Mouse (Mus musculus): Measurements from ENCODE around the gene Taf8. TPM values are rescaled to one million over a fixed set of nuclear protein-coding genes. Genes with fewer than 3 reads are reported as not detected.
A peak's percentile ranks its signal among the peaks of the same experiment; 100 is the strongest.

Gene Taf8
- 22.9 and 23.9 TPM in 2 replicates for total RNA-seq (2021)
- long read RNA-seq, experiment 1, transcript Taf8-201 (9 exons, 2,784 nt) = major isoform, 6 of 9 reads
- long read RNA-seq, experiment 1, partial matches to known transcripts = 0 of 9 reads
- long read RNA-seq, experiment 1, other reads (novel, unspliced or antisense) = 1 of 9 reads
- long read RNA-seq, experiment 2, partial matches to known transcripts = 0 of 8 reads
- long read RNA-seq, experiment 2, other reads (novel, unspliced or antisense) = 4 of 8 reads

DNA sequence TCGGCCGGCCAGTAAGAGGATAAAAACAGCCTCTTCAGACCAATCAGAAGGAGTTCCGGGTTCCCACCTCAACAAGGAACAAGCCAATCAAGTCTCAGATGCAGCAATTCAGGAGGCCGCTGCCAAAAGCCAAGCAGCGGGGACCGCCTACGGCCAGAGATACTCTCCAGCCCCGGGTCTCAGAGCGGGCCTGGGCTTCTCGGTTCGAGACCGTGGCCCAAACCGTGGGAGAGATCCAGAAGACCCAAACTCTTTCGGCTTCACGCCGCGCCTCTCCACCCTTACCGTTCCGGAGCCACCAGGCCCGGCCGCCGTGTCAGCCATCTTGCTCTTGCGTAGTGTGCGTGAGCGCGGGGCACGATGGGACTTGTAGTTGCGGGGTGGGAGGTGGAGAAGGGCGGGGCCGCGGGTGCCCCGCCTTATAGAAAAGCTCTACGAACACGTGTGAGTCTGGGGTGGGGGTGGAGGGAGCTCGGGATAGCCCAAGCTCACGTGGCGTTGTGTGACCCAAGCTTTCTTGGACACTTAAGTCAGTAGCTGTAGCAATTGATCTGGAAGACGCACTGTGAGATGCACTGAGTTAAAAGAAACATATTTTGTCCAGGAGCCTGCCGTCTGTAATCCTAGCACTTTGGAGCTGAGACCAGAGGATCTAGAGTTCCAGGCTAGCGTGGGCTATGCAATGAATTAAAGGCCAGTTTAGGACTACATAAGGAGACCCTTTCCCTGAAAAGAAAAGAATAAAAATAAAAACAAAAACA lies at the start of gene Taf8:
TSS of gene Taf8 (minus strand) at position 347 of the 761 bp plus-strand sequence.
- peak; percentile 97 for DNase-seq

DNA sequence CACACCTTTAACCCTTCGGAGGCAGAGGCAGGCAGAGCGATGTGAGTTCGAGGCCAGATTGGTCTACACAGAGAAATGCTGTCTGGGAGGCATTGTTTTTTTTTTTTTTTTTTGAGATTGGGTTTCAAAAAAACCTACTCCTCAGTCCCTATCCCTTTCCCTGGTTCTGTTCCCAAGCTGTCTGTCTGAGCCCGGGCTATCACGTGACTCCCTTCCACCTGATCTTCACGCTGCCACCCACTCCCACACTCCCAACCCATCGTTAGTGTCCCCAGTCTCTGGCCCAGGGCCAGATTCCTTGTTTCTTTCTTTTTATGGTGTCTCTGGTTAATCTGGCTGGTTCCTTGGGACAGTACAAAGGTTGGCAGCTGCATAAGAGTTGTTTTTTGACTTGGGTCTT lies 49.0 kb upstream of the Taf8 start:
- no peak for DNase-seq

DNA sequence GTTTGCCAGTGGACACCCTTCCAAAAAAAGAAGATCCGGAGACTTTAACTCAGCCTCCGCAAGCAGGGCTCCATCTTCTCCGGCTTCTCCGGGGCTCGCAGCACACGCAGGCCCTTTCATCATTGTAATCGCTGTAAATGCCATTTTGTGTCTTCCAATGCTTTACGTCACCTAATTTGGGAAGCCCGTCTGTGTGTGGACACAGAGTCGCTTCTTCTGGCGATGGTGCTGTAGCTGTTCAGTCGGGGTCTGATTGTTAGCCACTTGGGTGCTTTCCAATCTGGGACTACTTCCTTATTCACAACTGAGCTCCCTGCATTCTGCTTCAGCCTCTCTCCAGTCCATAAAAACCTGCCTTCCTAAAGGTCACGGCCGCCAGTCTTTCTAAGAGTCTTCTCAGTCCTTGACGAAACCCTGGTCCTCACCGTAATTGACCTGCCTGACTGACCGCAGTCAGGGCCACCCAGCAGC lies 43.8 kb upstream of the Taf8 start:
- DNase-seq = peak; percentile 79

DNA sequence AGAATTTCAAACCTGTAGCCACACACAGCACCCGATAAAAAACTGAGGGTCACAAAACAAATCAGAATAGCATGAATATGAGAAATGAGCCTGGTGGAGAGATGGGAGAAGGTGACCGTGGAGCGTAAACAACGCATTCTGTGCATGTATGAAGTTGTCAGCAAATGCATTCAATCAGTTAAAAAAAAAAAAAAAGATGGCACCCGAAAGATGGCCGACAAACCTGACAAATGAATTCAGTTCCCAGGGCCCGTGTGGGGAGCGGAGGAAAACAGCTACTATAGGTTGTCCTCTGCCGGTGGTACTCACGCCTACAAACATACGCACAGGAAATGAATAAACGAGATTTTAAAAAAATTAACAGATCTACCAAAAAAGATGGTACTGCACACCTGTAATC lies 43.1 kb upstream of the Taf8 start:
- DNase-seq = no peak

DNA sequence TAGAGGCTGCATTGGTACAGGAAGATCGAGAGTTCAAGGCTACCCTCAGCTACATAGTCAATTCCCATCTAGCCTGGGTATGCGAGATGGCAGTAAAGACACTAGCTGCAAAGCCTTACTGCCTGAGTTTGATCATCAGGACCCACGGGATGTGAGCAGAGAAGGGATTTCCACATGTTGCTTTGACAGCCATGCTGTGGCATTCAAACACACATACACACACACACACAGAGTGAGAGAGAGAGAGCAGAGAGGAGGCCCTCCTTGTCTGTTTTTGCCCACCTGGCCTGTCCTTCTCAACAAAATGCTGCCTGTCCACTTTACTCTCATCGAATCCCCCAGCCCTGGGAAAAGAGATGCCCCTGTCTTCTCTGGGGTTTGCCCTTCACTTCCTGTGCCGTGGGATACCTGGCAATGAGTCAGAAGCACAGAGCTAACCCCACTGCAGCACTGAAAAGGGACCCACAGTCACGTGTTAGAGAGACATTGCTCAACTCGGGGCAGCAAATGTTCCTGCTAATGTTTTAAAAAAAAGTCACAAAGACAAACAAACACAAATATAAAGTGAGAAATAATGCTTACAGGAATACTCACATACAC lies 41.1 kb upstream of the Taf8 start:
- DNase-seq = no peak

DNA sequence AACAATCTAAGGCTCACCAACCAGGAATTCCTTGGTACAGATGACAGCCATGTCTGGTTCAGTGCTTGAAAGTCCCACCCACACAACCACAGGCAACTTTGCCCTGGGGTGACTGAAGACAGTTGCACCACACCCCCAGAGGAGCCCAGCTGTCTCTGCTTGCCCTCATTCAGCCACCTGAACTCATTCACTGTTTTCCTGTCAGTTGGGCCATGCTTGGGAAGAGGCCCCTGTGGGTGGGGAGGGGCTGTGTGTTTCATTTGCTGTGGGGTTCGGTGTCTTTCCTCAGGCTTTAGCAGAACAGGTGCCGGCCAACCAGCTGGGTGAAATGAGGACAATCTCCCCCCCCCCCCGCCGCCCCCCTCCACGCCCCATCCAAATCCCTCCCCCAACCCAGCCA lies 40.0 kb upstream of the Taf8 start:
- DNase-seq = no peak

DNA sequence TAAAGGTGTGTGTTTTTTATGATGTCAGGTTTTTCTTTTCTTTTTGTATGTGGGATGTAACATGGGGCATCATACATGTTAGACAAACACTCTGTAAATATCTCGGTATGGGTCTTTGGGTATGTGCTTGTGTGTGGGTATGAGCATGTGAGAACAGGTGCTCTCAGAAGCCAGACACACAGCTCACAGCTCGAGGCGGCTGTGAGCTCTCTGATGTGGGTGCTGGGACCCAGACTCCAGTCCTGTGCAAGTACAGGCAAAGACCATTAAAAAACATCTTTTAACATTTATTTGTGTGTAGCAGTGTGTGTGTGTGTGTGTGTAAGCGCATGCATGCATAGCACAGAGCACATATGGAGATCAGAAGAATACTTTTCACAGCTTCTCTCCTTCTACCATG lies 37.0 kb upstream of the Taf8 start:
- DNase-seq = no peak

DNA sequence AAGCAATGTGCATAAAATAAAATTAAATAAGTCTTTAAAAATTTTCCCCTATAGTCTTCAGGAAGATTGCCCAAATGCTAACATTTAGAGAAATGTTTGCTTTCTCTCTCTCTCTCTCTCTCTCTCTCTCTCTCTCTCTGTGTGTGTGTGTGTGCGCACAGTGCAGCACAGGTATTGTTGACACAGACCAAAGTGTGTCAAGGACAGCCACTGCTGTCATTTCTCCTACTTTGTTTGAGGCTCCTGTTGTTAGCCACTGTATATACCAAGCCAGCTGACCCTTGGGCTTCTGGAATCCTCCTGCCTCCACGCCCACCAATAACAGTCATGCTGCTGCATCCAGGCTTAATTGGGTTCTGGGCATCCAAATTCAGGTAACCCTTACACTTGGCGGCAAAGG lies 36.0 kb upstream of the Taf8 start:
- DNase-seq = no peak

DNA sequence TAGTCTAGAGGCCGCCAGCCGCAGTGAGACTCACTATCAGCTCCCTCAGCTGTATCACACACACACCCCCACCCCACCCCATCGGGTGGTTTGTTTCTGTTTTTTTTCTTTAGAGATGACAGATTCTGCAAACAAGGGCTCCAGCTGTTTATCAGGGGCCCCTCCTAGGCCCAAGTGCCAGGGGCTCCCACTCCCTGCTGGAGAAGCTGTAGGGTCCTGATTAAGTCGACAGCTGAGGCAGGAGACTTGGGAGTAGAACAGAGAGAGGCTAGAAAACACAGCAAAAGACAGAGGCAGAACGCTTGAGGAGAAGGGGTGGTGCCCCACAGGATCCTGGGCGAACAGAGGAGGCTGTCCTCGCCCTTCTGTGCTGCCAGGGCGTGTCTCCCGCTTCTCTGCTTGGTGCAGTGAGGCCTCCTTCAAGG lies 33.7 kb upstream of the Taf8 start:
- DNase-seq = no peak

DNA sequence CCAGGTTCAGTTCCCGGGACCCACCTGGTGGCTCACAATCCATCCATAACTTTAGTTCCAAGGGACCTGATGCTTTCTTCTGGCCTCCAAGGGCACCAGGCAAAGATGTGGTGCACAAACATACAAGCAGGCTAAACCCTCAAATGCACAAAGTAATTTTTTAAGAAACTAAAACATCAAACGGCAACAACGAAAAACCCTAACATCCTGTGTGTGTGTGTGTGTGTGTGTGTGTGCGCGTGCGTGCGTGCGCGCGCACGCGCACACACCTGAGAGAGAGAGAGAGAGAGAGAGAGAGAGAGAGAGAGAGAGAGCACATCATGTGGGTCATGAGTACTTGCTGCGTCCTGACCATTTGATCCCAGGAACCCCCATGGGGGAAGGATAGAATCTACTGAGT lies 31.6 kb upstream of the Taf8 start:
- no peak for DNase-seq

DNA sequence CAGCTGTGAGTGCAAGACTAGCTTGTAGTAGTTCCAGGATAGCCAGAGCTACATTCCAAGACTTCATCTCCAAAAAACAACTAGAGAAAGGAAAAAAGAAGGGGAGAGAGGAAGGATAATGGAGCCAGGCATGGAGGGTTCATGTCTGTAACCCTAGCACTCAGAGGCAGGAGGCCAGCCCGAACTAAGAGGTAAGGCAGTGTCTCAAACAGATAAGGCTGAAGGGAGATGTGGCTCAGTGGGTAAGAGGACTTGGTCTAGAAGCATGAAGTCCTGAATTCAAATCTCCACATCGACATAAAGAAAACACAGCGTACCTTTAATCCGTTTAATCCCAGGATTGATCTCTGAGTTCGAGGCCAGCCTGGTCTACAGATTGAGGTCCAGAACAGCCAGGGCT lies 30.3 kb upstream of the Taf8 start:
- DNase-seq = no peak

DNA sequence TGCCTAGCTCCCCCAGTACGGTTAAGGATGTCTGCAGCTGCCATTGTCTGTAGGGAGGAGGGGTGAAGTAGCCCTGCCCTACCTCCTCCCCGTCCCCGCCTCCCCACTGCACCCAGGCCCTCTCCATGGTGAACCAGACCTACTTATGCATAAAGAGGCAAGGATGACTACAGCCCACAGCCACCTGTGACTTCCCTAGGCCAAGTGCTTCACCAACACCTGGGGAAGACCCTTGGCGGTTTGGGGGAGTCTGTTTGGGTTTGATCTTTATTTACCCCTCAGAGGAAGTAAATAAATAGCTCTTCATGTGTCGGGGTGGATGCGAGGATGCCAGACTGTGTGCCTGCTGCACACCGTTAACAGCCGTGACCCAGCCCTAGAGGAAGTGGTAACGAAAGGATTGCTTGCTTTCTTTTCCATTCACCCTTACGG lies 29.3 kb upstream of the Taf8 start:
- DNase-seq = no peak

DNA sequence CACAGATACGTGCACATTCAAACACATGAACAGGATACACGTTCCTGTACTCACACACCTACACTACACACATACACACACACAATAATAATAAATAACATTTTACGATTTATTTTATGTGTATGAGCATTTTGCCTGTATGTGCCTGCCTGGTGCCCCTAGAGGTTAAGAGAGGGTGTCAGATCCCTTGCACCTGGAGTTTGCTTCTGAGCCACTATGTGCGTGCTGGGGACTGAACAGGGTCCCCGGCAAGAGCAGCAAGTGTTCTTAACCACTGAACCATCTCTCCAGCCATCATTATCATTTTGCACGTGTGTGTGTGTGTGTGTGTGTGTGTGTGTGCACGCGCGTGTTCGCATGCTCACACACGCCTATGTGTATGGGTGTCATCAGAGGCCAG lies 27.5 kb upstream of the Taf8 start:
- DNase-seq = no peak

DNA sequence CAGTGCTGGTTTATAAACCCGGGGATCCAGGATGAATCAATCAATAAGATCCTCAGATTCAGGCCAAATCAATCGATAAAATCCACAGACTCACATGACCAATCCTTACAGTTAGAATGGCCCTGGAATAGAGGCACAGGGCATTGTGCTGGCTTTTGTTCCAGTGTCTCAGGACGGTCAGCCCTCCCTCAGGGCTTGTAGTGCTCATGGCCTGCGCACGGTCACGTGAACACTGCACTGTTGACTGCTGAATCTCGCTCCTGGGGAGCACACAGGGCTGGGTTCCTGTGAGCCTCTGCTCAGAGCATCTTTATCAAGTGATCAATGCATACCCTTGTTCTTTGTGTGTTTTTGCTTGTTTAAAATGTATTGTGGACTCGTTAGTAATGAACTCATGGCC lies 26.8 kb upstream of the Taf8 start:
- no peak for DNase-seq

DNA sequence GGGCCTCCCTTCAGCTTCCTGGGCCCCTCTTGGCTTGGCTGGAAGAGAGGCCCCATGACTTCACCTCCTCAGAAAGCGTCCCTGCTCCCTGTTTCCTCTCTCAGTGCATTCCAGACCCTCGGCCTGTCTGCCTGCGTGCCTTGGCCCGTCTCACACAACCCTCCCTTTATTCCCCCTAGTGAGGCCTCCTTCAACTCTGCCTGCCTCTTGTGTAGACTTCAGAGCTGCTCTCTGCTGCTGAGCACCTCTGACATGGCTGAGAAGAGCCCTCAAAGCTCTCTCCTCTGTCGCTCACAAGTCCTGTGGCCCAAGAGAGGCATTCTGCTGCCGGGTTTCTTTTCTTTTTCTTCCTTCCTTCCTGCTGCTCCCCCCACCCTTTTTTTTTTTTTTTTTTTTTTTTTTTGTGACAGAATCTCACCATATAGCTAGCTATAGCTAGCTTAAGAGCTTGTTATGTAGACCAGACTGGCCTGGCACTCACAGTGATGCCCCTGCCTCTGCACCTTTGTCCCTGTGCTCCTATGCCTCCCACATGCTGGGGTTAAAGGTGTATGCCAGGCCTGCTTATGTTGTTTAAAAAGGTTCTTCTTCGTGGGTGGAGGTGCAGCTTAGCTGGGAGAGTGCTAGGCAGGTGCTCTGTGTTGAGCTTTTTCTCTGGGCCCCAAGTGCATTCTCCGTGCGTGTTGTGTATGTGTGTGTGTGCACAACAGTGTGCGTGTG lies 25.6 kb upstream of the Taf8 start:
- no peak for DNase-seq

DNA sequence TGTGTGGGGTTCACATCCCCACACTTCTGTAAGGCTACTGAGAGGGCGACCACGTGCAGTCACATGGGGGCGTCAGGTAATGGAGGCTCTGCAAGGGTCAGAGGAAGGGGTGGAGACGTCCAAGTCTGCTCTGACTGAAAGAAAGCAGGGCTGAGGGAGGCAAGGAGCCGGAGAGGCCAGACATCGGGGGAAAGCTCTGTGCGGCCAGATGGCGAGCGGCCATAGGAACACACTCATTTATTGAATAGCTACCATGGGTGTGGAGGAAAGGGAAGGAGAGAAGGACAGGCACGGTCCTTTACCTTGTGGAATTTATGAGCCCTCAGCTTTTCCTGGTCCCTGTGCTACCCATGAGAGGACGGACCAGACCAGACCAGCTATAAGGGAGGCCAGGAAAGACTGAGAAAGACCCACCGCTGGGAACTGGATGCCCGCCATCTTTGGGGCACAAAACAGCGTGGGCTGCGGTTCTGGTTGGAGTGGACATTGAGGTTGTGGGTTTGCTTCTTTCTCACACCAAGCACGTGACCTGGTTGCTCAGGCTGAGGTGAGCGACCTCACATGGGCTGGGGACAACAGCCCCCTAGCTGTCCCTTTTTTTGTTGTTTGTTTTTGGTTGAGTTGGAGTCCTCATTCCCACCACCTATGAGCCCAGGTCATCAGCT lies 24.9 kb upstream of the Taf8 start:
- DNase-seq = no peak

DNA sequence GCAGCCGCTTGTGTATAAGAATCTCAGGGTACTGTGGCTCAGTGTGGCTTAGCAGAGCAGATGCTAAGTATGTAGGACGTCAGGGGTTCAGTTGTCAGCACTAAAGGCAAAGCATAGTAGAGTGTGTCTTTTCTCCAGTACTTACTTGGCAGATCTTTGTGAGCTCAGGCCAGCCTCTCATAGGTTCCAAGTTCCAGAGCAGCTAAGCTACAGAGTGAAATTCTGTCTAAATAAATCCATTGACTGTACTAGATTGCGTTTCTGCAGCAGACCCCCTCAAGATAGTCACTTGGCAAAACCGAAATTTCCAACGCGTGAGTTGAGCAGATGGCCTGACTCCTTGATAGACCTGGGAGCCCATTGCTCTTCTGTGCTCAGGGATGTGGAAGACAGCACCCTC lies 22.9 kb upstream of the Taf8 start:
- no peak for DNase-seq

DNA sequence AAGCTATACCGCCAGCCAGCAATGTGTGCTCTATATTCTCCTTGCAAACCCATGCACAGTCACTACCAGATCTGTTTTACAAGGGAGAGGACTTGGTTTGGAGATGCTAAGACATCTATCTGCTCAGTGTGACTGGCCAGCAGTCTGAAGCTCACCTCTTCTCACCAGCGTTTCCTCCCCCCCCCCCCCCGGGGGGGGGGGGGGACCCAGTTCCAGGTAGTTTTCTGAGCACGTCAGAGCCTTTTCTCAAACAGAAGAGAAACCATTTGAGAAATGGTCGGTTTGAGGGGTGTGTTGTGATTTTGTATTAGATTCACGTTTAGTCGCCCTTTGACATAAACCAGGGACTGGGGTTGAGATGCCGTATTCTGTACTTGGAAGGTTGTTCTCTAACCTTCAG lies 22.0 kb upstream of the Taf8 start:
- DNase-seq = no peak

DNA sequence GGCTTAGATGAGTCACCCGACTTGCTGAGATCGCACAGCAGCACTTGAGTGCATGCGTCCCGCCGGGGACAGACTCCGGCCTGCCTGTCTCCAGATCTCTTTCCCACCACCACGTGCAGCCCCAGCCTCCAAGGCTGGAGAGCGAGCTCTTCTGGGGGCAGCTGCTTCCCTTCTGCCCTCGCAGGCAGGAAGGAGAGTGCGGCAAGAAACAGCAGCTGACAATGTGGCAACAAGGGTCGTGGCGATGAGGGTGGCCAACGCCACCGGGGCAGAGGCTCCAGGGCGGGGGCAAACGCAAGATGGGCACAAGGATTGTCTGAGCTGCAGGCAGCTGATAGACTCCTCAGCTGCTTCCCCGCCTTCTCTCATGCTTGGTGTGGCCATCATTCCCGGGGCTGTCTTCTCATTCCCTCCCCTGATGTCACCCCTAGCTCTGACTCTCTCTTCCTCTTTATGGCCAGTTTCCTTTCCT lies 21.2 kb upstream of the Taf8 start:
- peak; percentile 72 for DNase-seq

DNA sequence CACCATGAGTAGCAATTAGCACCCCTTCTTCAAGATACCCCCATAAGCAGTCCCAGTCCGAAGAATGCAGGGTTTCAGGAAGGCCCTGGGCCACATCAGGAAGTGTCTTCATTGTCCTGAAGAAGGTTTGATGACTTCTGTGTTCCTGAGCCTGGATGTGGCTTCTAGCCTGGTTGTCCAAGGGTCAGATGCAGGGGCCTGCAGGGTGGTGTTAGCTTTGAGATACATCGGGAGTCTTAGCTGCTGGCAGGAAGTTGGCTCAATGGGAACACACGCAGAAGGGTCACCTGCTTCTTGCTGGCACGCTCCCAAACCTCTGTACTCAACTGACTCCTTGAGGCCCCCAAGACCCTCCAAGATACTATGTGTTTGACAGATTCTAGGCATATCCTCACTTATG lies 20.4 kb upstream of the Taf8 start:
- DNase-seq = no peak

DNA sequence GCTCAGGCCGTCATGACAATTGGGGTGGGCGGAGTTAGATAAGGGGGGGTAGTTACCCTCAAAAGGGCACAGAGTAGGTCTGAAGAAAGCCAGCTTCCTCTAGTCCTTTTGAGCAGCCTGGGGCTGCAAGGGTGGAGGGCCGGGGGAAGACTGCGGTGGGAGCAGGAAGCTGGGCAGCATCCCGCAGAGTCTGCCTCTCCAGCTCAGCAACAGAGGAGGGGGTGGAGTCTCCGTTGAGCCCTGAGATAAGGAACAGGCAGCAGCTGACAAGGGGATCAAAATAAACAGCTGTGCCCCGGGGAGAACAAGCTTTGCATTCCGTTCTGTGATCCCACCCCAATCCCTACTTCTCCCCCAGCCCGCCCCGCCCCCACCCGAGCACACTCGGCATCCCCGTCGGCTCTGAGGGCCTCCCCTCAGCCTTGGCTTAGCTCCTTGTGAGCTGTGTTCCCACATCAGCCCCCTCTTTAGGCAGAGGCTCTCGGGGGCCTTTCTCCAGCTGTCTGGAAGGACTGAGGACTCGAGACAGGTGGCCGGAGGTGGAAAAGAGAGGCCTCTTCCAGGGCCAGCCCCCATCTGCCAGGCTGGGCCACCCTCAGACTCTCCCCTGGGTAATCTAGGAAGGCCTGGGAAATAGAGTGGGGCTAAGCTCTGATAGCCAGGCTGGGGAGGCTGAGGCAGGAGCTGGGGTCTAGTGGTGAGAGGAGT lies 19.6 kb upstream of the Taf8 start:
- DNase-seq = peak; percentile 78

DNA sequence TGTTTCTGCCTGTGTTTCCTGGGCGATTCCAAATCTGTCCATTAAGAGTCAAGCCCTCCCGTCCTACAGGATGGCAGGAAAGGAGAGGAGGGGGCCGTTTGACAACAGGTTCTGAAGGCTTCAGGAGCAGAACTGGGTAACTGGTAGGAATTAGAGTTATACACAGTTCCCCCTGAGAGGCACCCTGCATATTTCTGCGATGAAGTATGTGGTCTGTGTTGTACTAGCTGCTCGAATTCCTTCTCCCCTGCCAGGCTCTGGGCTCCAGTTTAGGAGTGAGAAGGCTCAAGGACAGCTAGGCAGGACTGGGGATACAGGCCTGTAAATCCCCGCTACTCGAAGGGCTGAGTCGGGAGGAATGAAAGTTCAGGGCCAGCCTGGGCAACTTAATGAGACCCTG lies 16.1 kb upstream of the Taf8 start:
- DNase-seq = peak; percentile 54
